Mouse (Mus musculus) left cerebral cortex, adult 2 months (tissue): ENCODE results near the gene Actg2. TPM values are rescaled to one million over a fixed set of nuclear protein-coding genes. Genes with fewer than 3 reads are reported as not detected.

Experiments
- DNase-seq, 2 experiments: peaks; one replicate each; pipeline ENCODE4 v3.0.0; 2021 to 2022; ENCODE audit warnings: low spot score in 2 of 2, mixed read lengths in 1 of 2; ENCODE audit errors: extremely low spot score in 1 of 2
- H3K27ac ChIP-seq: fragments of 200-600 bp; 2 replicates; pipeline ENCODE4 v1.8.1; 2022
- H3K4me3 ChIP-seq: fragments of 200-600 bp; 2 replicates; pipeline ENCODE4 v1.8.1; 2022
- CTCF ChIP-seq: fragments of 200-600 bp; IDR thresholded peaks from 2 replicates; pipeline ENCODE4 v1.8.1; 2022; ENCODE audit warnings: antibody characterized with exemption, mild to moderate bottlenecking, moderate library complexity
- intact Hi-C: fragments of 180-260 bp; cut with DNase I; formaldehyde crosslinking; loops from one replicate; pipeline ENCODE4 v1.15.1; 2025
- total RNA-seq, 2 experiments: library from RNA; stranded (reverse); gene quantifications; 2 replicates each; pipeline ENCODE4 v1.2.3; 2021

Gene Actg2
- total RNA-seq, 2 experiments from 2014 or later, result not detected

- no peak for DNase-seq
- intact Hi-C loops, result no loop called here
- H3K27ac ChIP-seq, result no peak overlapping the region
Measured at GRCm38 (mm10) chr6:83473240-83473639, 62.8 kb downstream of the Actg2 start.

GRCm38 (mm10) chr6:83471739-83472138 is 64.3 kb downstream of the Actg2 start:
- no peak for TF ChIP-seq CTCF
- no peak overlapping the region for H3K4me3 ChIP-seq
- intact Hi-C loops, result no loop called here

More at GRCm38 (mm10) chr6:83473240-83473639, 62.8 kb downstream of the Actg2 start:
- H3K4me3 ChIP-seq, result no peak overlapping the region
- TF ChIP-seq CTCF, result no peak

GRCm38 (mm10) chr6:83464011-83464410 is 72.1 kb downstream of the Actg2 start:
- DNase-seq, result no peak
- TF ChIP-seq CTCF, result no peak
- Histone ChIP-seq H3K27ac (no peak overlapping the region), H3K4me3 (no peak overlapping the region)
- intact Hi-C loops, result no loop called here

More at GRCm38 (mm10) chr6:83471739-83472138, 64.3 kb downstream of the Actg2 start:
- no peak overlapping the region for H3K27ac ChIP-seq
- no peak for DNase-seq

Other genes starting within 250 kb of the Actg2 start
- gene Mthfd2, start 210.4 kb downstream of the Actg2 start, total RNA-seq, result 1 to 10 TPM; 5.7 to 8.1 TPM
- gene Mob1a, start 210.2 kb downstream of the Actg2 start, total RNA-seq, result 10 to 100 TPM; 18.9 to 22.0 TPM
- gene Bola3, start 187.1 kb downstream of the Actg2 start, total RNA-seq, result 10 to 100 TPM; 49.3 to 54.3 TPM
- gene Tet3, start 77.2 kb downstream of the Actg2 start, total RNA-seq, result 10 to 100 TPM; 74.6 to 90.0 TPM
- gene Dguok, start 29.3 kb downstream of the Actg2 start, total RNA-seq, result 10 to 100 TPM; 25.2 to 31.0 TPM
- gene Stambp, start 36.5 kb upstream of the Actg2 start, total RNA-seq, result 10 to 100 TPM; 30.2 to 30.6 TPM
- gene Clec4f, start 119.9 kb upstream of the Actg2 start, total RNA-seq, result not detected
- gene Cd207, start 141.6 kb upstream of the Actg2 start, total RNA-seq, result not detected
- gene Vax2, start 175.0 kb upstream of the Actg2 start, total RNA-seq, result not detected
- gene Atp6v1b1, start 206.7 kb upstream of the Actg2 start, total RNA-seq, result under 1 TPM in 1 of 2 experiments, not detected in 1; 0.20 TPM
- gene Ankrd53, start 226.4 kb upstream of the Actg2 start, total RNA-seq, result not detected
- gene Tex261, start 239.5 kb upstream of the Actg2 start, total RNA-seq, result 10 to 100 TPM; 49.1 to 53.9 TPM